Mouse (Mus musculus): ENCODE results near the gene Nisch. TPM values are rescaled to one million over a fixed set of nuclear protein-coding genes. Genes with fewer than 3 reads are reported as not detected.

The Nisch gene
- polyA plus RNA-seq, 1 experiment: 257 TPM

- 11% methylated on average over 38 of the region's 38 CpGs for WGBS
- no peak for DNase-seq (ENCODE audit: low read depth in 1 of 2, low spot score in 2 of 2)
Observed at GRCm38 (mm10) chr14:31250222-31251083, 33.7 kb upstream of the Nisch start.

GRCm38 (mm10) chr14:31248396-31248795 is 31.6 kb upstream of the Nisch start:
- no peak for DNase-seq (ENCODE audit: low read depth in 1 of 2, low spot score in 2 of 2)
- Histone ChIP-seq H3K4me1 (ENCODE audit: control insufficient read depth, insufficient read depth, insufficient read length) (no peaks in the 10 kb centered on the region; the same call in 1 of the 2 replicates), H3K36me3 (ENCODE audit: control insufficient read depth, insufficient read depth, low read length) (no peaks in the 10 kb centered on the region), H3K27me3 (ENCODE audit: control insufficient read depth, insufficient read depth, low read length) (no peaks in the 10 kb centered on the region), H3K4me3 (ENCODE audit: extremely low read depth, insufficient read depth, insufficient read length) (no peak overlapping the region), H3K27ac (ENCODE audit: insufficient read depth, low read length) (no peak overlapping the region)
- WGBS: 93% methylated on average over 6 of the region's 6 CpGs
- no peak for TF ChIP-seq POLR2A (IDR thresholded peaks at IDR 0.05; ENCODE audit: low read depth, low read length)
- no peak for TF ChIP-seq CTCF (IDR thresholded peaks at IDR 0.05; ENCODE audit: extremely low read depth, insufficient read depth, insufficient read length, insufficient replicate concordance)

More at GRCm38 (mm10) chr14:31250222-31251083, 33.7 kb upstream of the Nisch start:
- Histone ChIP-seq H3K27ac (ENCODE audit: insufficient read depth, low read length) (peak overlapping the region; percentile 100), H3K4me3 (ENCODE audit: extremely low read depth, insufficient read depth, insufficient read length) (peak overlapping the region; percentile 87), H3K36me3 (ENCODE audit: control insufficient read depth, insufficient read depth, low read length) (peaks cover 10% of the 10 kb centered on the region), H3K27me3 (ENCODE audit: control insufficient read depth, insufficient read depth, low read length) (no peaks in the 10 kb centered on the region), H3K4me1 (ENCODE audit: control insufficient read depth, insufficient read depth, insufficient read length) (no peaks in the 10 kb centered on the region; the same call in 1 of the 2 replicates)
- no peak for TF ChIP-seq POLR2A (IDR thresholded peaks at IDR 0.05; ENCODE audit: low read depth, low read length)
- TF ChIP-seq CTCF (IDR thresholded peaks at IDR 0.05; ENCODE audit: extremely low read depth, insufficient read depth, insufficient read length, insufficient replicate concordance): no peak

GRCm38 (mm10) chr14:31245946-31246345 is 29.2 kb upstream of the Nisch start:
- no peak for TF ChIP-seq CTCF (IDR thresholded peaks at IDR 0.05; ENCODE audit: extremely low read depth, insufficient read depth, insufficient read length, insufficient replicate concordance)
- no peak for TF ChIP-seq POLR2A (IDR thresholded peaks at IDR 0.05; ENCODE audit: low read depth, low read length)
- Histone ChIP-seq H3K27ac (ENCODE audit: insufficient read depth, low read length) (no peak overlapping the region), H3K4me3 (ENCODE audit: extremely low read depth, insufficient read depth, insufficient read length) (no peak overlapping the region), H3K27me3 (ENCODE audit: control insufficient read depth, insufficient read depth, low read length) (no peaks in the 10 kb centered on the region), H3K4me1 (ENCODE audit: control insufficient read depth, insufficient read depth, insufficient read length) (no peaks in the 10 kb centered on the region), H3K36me3 (ENCODE audit: control insufficient read depth, insufficient read depth, low read length) (no peaks in the 10 kb centered on the region)
- DNase-seq (ENCODE audit: low read depth in 1 of 2, low spot score in 2 of 2): no peak
- WGBS: 96% methylated on average over 1 of the region's 1 CpGs

- Histone ChIP-seq H3K4me3 (ENCODE audit: extremely low read depth, insufficient read depth, insufficient read length) (no peak overlapping the region), H3K27ac (ENCODE audit: insufficient read depth, low read length) (no peak overlapping the region), H3K36me3 (ENCODE audit: control insufficient read depth, insufficient read depth, low read length) (no peaks in the 10 kb centered on the region), H3K4me1 (ENCODE audit: control insufficient read depth, insufficient read depth, insufficient read length) (no peaks in the 10 kb centered on the region), H3K27me3 (ENCODE audit: control insufficient read depth, insufficient read depth, low read length) (no peaks in the 10 kb centered on the region)
- TF ChIP-seq CTCF (IDR thresholded peaks at IDR 0.05; ENCODE audit: extremely low read depth, insufficient read depth, insufficient read length, insufficient replicate concordance): no peak
- TF ChIP-seq POLR2A (IDR thresholded peaks at IDR 0.05; ENCODE audit: low read depth, low read length): no peak
- DNase-seq (ENCODE audit: low read depth in 1 of 2, low spot score in 2 of 2): no peak
- 19% methylated on average over 1 of the region's 1 CpGs for WGBS
Observed at GRCm38 (mm10) chr14:31244777-31245176, 28.0 kb upstream of the Nisch start.

- Histone ChIP-seq H3K36me3 (ENCODE audit: control insufficient read depth, insufficient read depth, low read length) (peaks cover 4% of the 10 kb centered on the region; the same call in 1 of the 2 replicates), H3K4me3 (ENCODE audit: extremely low read depth, insufficient read depth, insufficient read length) (no peak overlapping the region), H3K4me1 (ENCODE audit: control insufficient read depth, insufficient read depth, insufficient read length) (no peaks in the 10 kb centered on the region), H3K27ac (ENCODE audit: insufficient read depth, low read length) (no peak overlapping the region), H3K27me3 (ENCODE audit: control insufficient read depth, insufficient read depth, low read length) (no peaks in the 10 kb centered on the region)
- WGBS: 82% methylated on average over 3 of the region's 3 CpGs
- no peak for DNase-seq (ENCODE audit: low read depth in 1 of 2, low spot score in 2 of 2)
- TF ChIP-seq CTCF (IDR thresholded peaks at IDR 0.05; ENCODE audit: extremely low read depth, insufficient read depth, insufficient read length, insufficient replicate concordance) (no peak), POLR2A (IDR thresholded peaks at IDR 0.05; ENCODE audit: low read depth, low read length) (no peak)
Observed at GRCm38 (mm10) chr14:31240528-31240927, 23.8 kb upstream of the Nisch start.

GRCm38 (mm10) chr14:31237101-31237882 is 20.5 kb upstream of the Nisch start:
- no peak for TF ChIP-seq CTCF (IDR thresholded peaks at IDR 0.05; ENCODE audit: extremely low read depth, insufficient read depth, insufficient read length, insufficient replicate concordance)
- no peak for TF ChIP-seq POLR2A (IDR thresholded peaks at IDR 0.05; ENCODE audit: low read depth, low read length)
- no peak overlapping the region for H3K27ac ChIP-seq (ENCODE audit: insufficient read depth, low read length)
- peaks cover 4% of the 10 kb centered on the region; the same call in 1 of the 2 replicates for H3K36me3 ChIP-seq (ENCODE audit: control insufficient read depth, insufficient read depth, low read length)
- no peaks in the 10 kb centered on the region for H3K27me3 ChIP-seq (ENCODE audit: control insufficient read depth, insufficient read depth, low read length)
- no peak for DNase-seq (ENCODE audit: low read depth in 1 of 2, low spot score in 2 of 2)
- 91% methylated on average over 7 of the region's 7 CpGs for WGBS
- H3K4me1 ChIP-seq (ENCODE audit: control insufficient read depth, insufficient read depth, insufficient read length): peaks cover 3% of the 10 kb centered on the region; the same call in 1 of the 2 replicates
- no peak overlapping the region for H3K4me3 ChIP-seq (ENCODE audit: extremely low read depth, insufficient read depth, insufficient read length)
